Mouse (Mus musculus) midbrain, embryonic 12.5 days (tissue): ENCODE data around the gene Cenpc1. TPM values are rescaled to one million over a fixed set of nuclear protein-coding genes. Genes with fewer than 3 reads are reported as not detected.

ENCODE experiments used
- ATAC-seq: fragments of 200-750 bp; cut with Nextera tagmentation; 2 replicates; pipeline ENCODE4 v1.8.0; 2017; ENCODE audit warnings: low read depth, moderate TSS enrichment, moderate library complexity; ENCODE audit not compliant: low FRiP score
- H3K27ac ChIP-seq: fragments of 300-500 bp; sonication (generic); replicated peaks from 2 replicates; pipeline ENCODE4 v1.5.1; 2016; ENCODE audit warnings: mild to moderate bottlenecking
- H3K27me3 ChIP-seq: fragments of 300-500 bp; sonication (generic); 2 replicates; pipeline ENCODE4 v1.6.1; 2016; ENCODE audit warnings: mild to moderate bottlenecking
- H3K36me3 ChIP-seq: fragments of 300-500 bp; sonication (generic); 2 replicates; pipeline ENCODE4 v1.6.1; 2016
- H3K4me1 ChIP-seq: fragments of 300-500 bp; sonication (generic); 2 replicates; pipeline ENCODE4 v1.6.1; 2016
- H3K4me2 ChIP-seq: fragments of 300-500 bp; sonication (generic); replicated peaks from 2 replicates; pipeline ENCODE4 v1.6.1; 2016; ENCODE audit warnings: mild to moderate bottlenecking, moderate library complexity
- H3K4me3 ChIP-seq: fragments of 300-500 bp; sonication (generic); 2 replicates; pipeline ENCODE4 v1.5.1; 2016; ENCODE audit warnings: mild to moderate bottlenecking
- H3K9ac ChIP-seq: fragments of 300-500 bp; sonication (generic); replicated peaks from 2 replicates; pipeline ENCODE4 v1.6.1; 2016; ENCODE audit warnings: mild to moderate bottlenecking, moderate library complexity
- H3K9me3 ChIP-seq: fragments of 300-500 bp; sonication (generic); 2 replicates; pipeline ENCODE4 v1.6.1; 2016; ENCODE audit warnings: mild to moderate bottlenecking
- WGBS: fragments of 180-500 bp; shearing (Covaris S2); methylation state at CpG from one replicate; pipeline ENCODE4 v1.1.7; 2016; 5-methylcytosine and 5-hydroxymethylcytosine counted together
- polyA plus RNA-seq: library from polyadenylated mRNA; unstranded; fragments of >200 nt; fragmentation: Nextera tagmentation; extraction: Ambion mirVana; gene quantifications from 2 replicates; pipeline ENCODE4 v1.2.1, GENCODE M21; 2016

Gene Cenpc1
- polyA plus RNA-seq, 1 experiment from 2014 or later: 50.1 TPM

DNA sequence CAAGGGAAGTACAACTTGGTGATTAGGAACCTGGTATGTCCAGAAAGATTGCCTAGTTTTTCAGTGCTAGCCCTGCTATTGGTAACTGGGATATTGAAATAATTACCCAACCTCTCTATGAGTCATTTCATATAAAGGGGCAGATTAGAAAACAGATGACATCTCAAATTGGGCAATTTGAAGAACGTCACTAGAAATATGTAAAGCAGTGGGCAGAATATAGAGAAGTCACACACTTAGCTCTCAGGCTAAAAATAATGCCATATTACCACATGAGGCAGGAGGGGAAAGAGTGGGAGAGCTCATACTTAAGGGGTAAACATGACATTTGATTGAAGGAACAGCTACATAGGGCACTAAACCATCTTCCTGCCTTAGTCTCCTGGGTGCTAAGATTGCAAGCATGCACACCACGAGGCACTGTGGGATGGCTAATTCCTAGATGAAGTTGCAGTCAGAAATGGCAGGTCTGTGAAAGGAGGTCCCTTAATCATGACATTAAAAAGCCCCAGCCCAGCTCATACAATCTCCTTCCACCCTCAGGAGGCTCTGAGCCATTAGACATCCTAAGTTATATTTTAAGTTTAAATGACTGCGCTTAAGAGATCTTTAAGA is 13.4 kb upstream of the Cenpc1 start:
- H3K27me3 ChIP-seq: no peaks in the 10 kb centered on the region
- H3K4me2 ChIP-seq: no peak overlapping the region
- H3K36me3 ChIP-seq: no peaks in the 10 kb centered on the region
- WGBS: 78% methylated on average over 3 of the region's 3 CpGs
- H3K9me3 ChIP-seq: no peaks in the 10 kb centered on the region
- no peak overlapping the region for H3K4me3 ChIP-seq
- no peaks in the 10 kb centered on the region for H3K4me1 ChIP-seq
- no peak for ATAC-seq
- no peak overlapping the region for H3K27ac ChIP-seq
- no peak overlapping the region for H3K9ac ChIP-seq

DNA sequence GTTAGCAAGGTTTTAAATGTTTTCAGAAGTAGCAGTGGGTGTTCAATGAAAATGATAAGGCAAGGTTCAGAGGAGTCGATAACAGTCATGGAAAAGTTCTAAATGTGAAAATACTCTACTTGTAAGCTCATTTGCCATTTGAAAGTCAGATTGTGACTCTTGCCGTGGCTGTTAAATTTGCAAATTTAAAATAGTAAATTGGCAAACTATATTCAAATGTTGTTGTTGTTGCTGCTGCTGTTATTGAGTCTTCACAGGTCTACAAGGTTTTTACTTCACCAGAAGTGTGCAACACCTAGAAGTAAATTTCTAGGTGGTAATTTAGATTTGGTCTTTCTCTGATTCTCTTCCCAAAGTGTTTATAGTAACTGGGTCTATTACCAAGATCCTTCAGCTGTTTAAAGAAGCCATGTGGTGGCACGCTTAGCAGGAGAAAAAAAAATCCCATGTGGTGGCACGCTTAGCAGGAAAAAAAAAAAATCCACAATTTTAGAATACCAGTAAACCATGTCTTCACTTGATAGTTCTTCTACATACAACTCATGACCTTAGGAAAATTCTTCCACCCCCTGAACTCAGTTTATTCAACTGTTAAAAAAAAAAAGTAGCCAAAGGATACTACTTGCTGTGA is 7.5 kb upstream of the Cenpc1 start:
- no peak overlapping the region for H3K27ac ChIP-seq
- ATAC-seq: no peak
- H3K36me3 ChIP-seq: no peaks in the 10 kb centered on the region
- no peak overlapping the region for H3K9ac ChIP-seq
- H3K27me3 ChIP-seq: no peaks in the 10 kb centered on the region
- no peaks in the 10 kb centered on the region for H3K9me3 ChIP-seq
- H3K4me2 ChIP-seq: no peak overlapping the region
- H3K4me3 ChIP-seq: no peak overlapping the region
- no peaks in the 10 kb centered on the region for H3K4me1 ChIP-seq
- 91% methylated on average over 4 of the region's 4 CpGs for WGBS

DNA sequence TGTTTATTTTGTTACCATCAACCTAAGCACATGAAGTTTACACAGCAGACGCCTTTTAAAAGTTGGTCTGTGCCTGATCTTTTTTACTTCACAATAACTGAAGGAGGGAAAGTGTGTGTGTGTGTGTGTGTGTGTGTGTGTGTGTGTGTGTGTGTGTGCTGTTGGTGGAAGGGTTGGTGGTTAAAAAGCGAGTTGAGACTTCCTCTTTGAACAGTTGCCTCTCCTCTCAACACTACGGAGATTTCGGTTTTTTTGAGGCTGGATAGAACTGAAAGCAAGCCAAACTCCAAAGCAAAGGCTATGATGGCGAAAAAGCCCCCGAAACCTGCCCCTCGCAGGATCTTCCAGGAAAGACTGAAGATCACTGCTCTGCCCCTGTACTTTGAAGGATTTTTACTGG is 6.2 kb upstream of the Cenpc1 start, which contains the start of gene Stap1:
Gene Stap1, plus strand, starts transcription at position 209 of the 400 bp plus-strand sequence.
- 84% methylated on average over 7 of the region's 7 CpGs for WGBS

DNA sequence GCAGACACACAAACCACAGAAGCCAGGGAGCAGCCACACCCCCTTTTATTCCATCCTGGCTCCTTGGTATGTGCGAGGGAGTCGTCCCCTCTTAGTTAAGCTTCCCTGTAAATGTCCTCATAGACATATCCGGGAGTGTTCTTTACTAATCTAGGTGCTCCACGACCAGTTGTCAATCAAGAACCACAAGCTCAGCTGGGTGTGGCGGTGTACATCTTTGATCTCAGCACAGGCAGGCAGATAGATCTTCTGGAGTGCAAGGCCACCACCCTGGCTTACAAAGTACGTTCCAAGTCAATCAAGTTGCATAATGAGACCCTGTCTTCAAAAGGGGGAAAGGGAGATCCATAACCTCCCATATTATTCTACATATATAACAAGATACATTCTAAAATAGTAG is 3.7 kb upstream of the Cenpc1 start:
- H3K9me3 ChIP-seq: no peaks in the 10 kb centered on the region
- H3K4me1 ChIP-seq: peaks cover 10% of the 10 kb centered on the region
- H3K27me3 ChIP-seq: no peaks in the 10 kb centered on the region
- no peak overlapping the region for H3K4me2 ChIP-seq
- no peak overlapping the region for H3K4me3 ChIP-seq
- WGBS: 79% methylated on average over 6 of the region's 6 CpGs
- no peaks in the 10 kb centered on the region for H3K36me3 ChIP-seq
- no peak overlapping the region for H3K9ac ChIP-seq
- no peak for ATAC-seq
- no peak overlapping the region for H3K27ac ChIP-seq

More for the DNA sequence above, 6.2 kb upstream of the Cenpc1 start, which contains the start of gene Stap1:
- no peak for ATAC-seq
- Histone ChIP-seq H3K4me2 (no peak within 1 kb of the TSS), H3K4me1 (0 out of 2 replicates have a peak, but pooled peaks cover 2% of the 10 kb centered on the region), H3K9ac (no peak within 1 kb of the TSS), H3K4me3 (no peak within 1 kb of the TSS), H3K36me3 (no peaks in the 10 kb centered on the region), H3K9me3 (no peaks in the 10 kb centered on the region), H3K27ac (no peak within 1 kb of the TSS), H3K27me3 (no peaks in the 10 kb centered on the region)

DNA sequence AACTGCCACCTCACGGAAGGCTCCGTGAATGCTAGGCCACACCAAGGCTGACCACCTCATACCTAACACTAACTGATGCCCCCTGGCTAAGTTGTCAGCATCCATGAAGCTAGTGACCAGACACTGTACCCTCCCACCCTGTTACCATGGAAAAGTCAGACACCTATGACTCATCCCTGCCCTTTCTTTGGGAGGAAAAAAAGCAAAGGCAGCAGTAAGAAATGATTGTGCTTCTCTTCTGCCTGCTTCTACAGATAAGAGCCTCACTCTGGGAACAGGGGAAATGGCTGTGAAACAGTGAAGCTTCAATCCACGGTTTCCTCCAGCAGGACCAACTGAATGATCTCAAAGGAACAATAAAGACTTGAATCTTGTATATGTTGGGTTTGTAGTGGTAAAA is 3.1 kb upstream of the Cenpc1 start:
- no peak for ATAC-seq
- Histone ChIP-seq H3K4me2 (no peak overlapping the region), H3K36me3 (no peaks in the 10 kb centered on the region), H3K9me3 (no peaks in the 10 kb centered on the region), H3K4me3 (no peak overlapping the region), H3K27me3 (no peaks in the 10 kb centered on the region), H3K4me1 (peaks cover 17% of the 10 kb centered on the region), H3K27ac (no peak overlapping the region), H3K9ac (no peak overlapping the region)
- 76% methylated on average over 3 of the region's 3 CpGs for WGBS

DNA sequence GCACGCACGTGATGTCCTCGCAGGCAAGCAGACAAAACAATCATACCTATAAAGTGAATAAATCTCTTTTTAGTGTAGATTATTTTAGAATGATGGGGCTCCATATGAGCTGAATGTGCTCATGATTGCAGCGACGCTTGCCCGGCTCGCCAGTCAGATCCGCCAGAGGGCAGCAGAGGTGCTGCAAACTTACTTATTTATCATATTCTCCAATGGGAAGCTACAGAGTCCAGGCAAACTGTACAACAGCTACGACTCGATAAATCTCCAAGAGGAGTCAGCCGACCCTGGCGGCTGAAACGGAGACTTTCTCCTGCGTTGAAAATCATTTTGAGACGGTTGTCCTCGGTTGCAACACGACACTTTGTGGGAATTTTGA is 1.2 kb upstream of the Cenpc1 start:
- Histone ChIP-seq H3K4me2 (peak overlapping the region; percentile 61), H3K9ac (0 out of 2 replicates have a peak overlapping the region, but pooled peaks have one; percentile 34), H3K4me1 (peaks cover 20% of the 10 kb centered on the region), H3K27ac (0 out of 2 replicates have a peak overlapping the region, but pooled peaks have one; percentile 35), H3K27me3 (no peaks in the 10 kb centered on the region), H3K4me3 (peak overlapping the region; percentile 66), H3K9me3 (no peaks in the 10 kb centered on the region), H3K36me3 (no peaks in the 10 kb centered on the region)
- peak; percentile 21 for ATAC-seq
- WGBS: 2% methylated on average over 17 of the region's 17 CpGs

DNA sequence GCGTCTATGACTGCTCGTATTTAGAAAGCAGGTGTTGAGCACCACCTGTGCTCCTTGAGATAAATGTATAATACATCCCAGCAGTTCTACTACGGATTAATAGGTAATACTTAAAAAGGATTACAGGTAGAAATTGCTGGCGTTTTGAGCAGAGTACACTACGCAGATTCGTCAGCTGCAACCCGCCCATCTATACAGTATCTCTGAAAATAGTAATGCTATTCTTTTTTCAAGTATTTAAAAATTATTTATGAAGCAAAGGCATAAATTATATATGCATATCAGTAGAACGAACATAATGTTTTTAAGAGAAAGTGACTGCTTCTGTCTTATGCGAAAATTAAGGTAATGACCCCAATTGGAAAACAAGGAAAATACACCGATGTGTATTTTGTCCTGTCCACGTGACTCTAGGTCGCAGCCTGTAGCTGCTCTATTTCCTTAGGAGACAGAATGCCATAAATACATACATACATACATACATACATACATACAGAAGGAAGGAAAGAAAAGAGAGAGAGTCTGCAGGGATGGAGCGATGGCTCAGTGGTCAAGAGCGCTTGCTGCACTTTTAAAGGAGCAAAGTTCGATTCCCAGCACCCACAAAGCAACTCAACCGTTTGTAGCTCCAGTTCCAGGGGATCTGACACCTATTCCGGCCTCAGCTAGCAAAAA is 630 bp upstream of the Cenpc1 start:
- peak; percentile 76 for ATAC-seq
- H3K27ac ChIP-seq: peak overlapping the region; percentile 77
- under 1% methylated on average over 17 of the region's 17 CpGs for WGBS
- no peaks in the 10 kb centered on the region for H3K9me3 ChIP-seq
- H3K9ac ChIP-seq: no peak overlapping the region
- peak overlapping the region; percentile 61 for H3K4me2 ChIP-seq
- no peaks in the 10 kb centered on the region for H3K36me3 ChIP-seq
- peaks cover 20% of the 10 kb centered on the region for H3K4me1 ChIP-seq
- H3K27me3 ChIP-seq: no peaks in the 10 kb centered on the region
- H3K4me3 ChIP-seq: peak overlapping the region; percentile 66

DNA sequence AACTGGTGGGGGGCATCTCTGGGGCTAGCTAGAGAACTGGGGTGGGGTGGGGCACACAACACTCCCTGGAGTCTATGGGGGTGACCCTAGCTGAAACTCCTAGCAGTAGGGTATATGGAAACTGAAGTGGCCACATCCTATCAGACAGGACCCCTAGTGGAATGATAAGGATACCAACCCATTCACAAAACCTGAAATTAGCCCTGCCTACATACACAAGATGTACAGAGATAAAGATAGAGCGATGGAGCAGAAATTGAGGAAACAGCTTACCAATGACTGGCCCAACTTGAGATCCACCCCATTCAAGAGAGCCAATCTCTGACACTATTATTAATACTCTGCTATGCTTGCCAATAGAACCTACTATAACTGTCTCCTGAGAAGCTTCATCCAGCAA is 1.9 kb downstream of the Cenpc1 start:
- WGBS: 100% methylated on average over 1 of the region's 1 CpGs
- H3K4me1 ChIP-seq: peaks cover 20% of the 10 kb centered on the region
- H3K36me3 ChIP-seq: no peaks in the 10 kb centered on the region
- no peaks in the 10 kb centered on the region for H3K9me3 ChIP-seq
- no peak for ATAC-seq
- H3K27ac ChIP-seq: no peak overlapping the region
- H3K4me3 ChIP-seq: peak overlapping the region; percentile 66; the same call in 1 of the 2 replicates
- peak overlapping the region; percentile 61 for H3K4me2 ChIP-seq
- H3K9ac ChIP-seq: no peak overlapping the region
- H3K27me3 ChIP-seq: no peaks in the 10 kb centered on the region

DNA sequence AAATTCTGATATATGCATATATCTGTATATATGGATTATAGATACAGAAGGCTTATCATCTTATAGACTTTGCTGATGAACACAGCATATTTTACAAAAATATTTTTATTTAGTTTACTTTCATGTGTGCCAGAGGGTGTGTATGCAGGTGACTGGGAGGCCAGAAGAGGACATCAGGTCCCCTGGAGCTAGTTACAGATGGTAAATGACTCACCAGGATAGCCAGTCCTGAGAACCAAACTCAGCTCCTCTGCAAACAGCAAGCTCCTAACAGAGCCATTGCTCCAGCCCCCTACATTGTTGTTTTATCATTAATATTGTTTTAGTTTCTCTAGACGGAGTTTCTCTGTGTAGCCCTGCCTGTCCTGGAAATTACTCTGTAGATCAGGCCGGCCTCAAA is 35.6 kb downstream of the Cenpc1 start:
- no peak for ATAC-seq
- Histone ChIP-seq H3K27ac (no peak overlapping the region), H3K27me3 (no peaks in the 10 kb centered on the region), H3K4me1 (no peaks in the 10 kb centered on the region), H3K36me3 (peaks cover 43% of the 10 kb centered on the region), H3K4me3 (no peak overlapping the region), H3K9ac (no peak overlapping the region), H3K9me3 (no peaks in the 10 kb centered on the region), H3K4me2 (no peak overlapping the region)
- WGBS: 78% methylated on average over 2 of the region's 2 CpGs

DNA sequence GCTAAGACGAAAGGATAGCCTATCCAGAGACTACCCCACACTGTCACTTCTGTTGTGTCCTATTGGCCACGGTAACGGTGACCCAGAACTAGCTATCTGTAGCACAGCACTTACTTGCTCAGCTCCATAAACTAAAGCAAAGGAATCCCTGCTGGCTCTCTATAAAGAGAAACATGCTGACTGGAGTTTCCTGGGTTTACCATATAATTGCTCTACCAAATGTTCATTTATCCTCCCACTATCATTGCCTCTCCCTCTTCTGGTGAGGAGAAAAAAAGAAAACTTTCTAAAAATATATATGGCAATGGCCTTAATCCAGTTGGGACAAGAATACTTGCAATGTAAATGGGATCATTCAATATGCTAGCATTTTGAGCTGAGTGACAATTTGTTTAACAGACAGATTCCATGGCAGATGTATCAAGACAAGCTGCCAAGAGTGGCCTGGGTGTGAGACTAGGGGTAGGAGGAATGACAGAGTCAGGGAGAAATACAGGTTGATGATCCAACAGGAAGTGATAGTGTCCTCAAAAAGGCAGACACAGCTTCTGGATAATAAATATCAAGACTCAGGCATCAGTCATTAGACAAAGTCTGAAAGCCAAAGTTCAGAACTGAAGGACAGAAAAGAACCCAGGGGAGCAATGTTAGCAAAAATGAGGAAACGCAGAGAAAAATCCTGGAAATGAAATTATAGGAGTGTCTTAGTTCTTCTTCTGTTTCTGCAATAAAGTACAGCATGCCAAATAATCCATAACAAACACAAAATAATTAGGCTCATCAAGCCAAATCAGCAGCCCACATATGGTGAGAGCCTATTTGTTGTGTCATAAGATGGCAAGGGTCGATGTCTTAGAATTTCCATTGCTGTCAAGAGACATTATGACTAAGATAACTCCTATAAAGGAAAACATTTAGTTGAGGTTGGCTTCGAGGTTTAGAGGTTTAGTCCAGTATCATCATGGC is 68.6 kb downstream of the Cenpc1 start:
- no peak for ATAC-seq

DNA sequence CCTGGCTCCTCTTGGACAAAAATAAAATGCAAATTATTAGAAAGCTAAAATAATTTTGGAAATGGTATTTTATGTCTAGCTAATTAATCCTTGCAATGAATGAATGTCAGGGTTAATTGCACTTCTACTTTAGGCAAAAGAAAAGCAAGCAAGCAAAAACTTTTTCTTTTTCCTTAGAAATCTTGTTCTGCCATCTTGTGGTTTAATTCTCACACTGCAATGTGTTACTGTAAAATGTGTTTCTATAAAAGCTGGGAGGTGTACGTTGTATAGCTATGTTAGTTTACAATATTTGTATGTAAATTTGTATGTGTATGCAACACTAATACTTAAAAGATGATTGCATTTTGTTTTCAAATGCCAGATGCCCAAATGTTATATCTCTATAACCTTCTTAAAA is 70.8 kb downstream of the Cenpc1 start:
- 62% methylated on average over 1 of the region's 1 CpGs for WGBS

More for the DNA sequence above, 68.6 kb downstream of the Cenpc1 start:
- Histone ChIP-seq H3K36me3 (no peaks in the 10 kb centered on the region), H3K4me1 (no peaks in the 10 kb centered on the region), H3K27ac (no peak overlapping the region), H3K9me3 (no peaks in the 10 kb centered on the region), H3K4me2 (no peak overlapping the region), H3K4me3 (no peak overlapping the region), H3K27me3 (no peaks in the 10 kb centered on the region), H3K9ac (no peak overlapping the region)
- 90% methylated on average over 6 of the region's 6 CpGs for WGBS

More for the DNA sequence above, 70.8 kb downstream of the Cenpc1 start:
- no peaks in the 10 kb centered on the region for H3K4me1 ChIP-seq
- no peaks in the 10 kb centered on the region for H3K36me3 ChIP-seq
- no peak overlapping the region for H3K4me3 ChIP-seq
- H3K27ac ChIP-seq: no peak overlapping the region
- H3K9me3 ChIP-seq: no peaks in the 10 kb centered on the region
- no peak overlapping the region for H3K9ac ChIP-seq
- H3K27me3 ChIP-seq: no peaks in the 10 kb centered on the region
- H3K4me2 ChIP-seq: no peak overlapping the region
- no peak for ATAC-seq
